Mouse (Mus musculus) testis, postnatal 14 days (tissue): ENCODE results near the gene Gm49361.
A peak's percentile ranks its signal among the peaks of the same experiment; 100 is the strongest.
"Not testable (repeated sequence)": the region's sequence is repeated elsewhere in the genome, so short reads cannot be mapped to it uniquely, and the experiment has no call there.

Experiments
- DNase-seq: peaks from one replicate; pipeline ENCODE4 v3.0.0; 2021; ENCODE audit warnings: low spot score

Gene Gm49361

GRCm38 (mm10) chr14:57688066-57688465, 57.8 kb downstream of the Gm49361 start:
- not testable (repeated sequence) for DNase-seq

GRCm38 (mm10) chr14:57687441-57687840, 58.5 kb downstream of the Gm49361 start:
- DNase-seq, result no peak

GRCm38 (mm10) chr14:57686647-57687046, 59.3 kb downstream of the Gm49361 start:
- DNase-seq, result no peak

GRCm38 (mm10) chr14:57684579-57684978, 61.3 kb downstream of the Gm49361 start:
- no peak for DNase-seq

- DNase-seq, result no peak
Measured at GRCm38 (mm10) chr14:57682751-57683150, 63.2 kb downstream of the Gm49361 start.

GRCm38 (mm10) chr14:57679958-57680535, 65.9 kb downstream of the Gm49361 start:
- peak; percentile 68 for DNase-seq

GRCm38 (mm10) chr14:57679523-57679922, 66.4 kb downstream of the Gm49361 start:
- no peak for DNase-seq

- no peak for DNase-seq
Measured at GRCm38 (mm10) chr14:57675481-57675880, 70.4 kb downstream of the Gm49361 start.

GRCm38 (mm10) chr14:57665628-57665950, 80.3 kb downstream of the Gm49361 start:
- DNase-seq, result no peak

- peak; percentile 85 for DNase-seq
Measured at GRCm38 (mm10) chr14:57664822-57665627, 80.9 kb downstream of the Gm49361 start, which contains the start of gene Xpo4. TSS of gene Xpo4 (minus strand) at chr14:57665430.

- peak; percentile 54 for DNase-seq
Measured at GRCm38 (mm10) chr14:57664311-57664821, 81.5 kb downstream of the Gm49361 start.

- DNase-seq, result no peak
Measured at GRCm38 (mm10) chr14:57663630-57664029, 82.3 kb downstream of the Gm49361 start.

GRCm38 (mm10) chr14:57658301-57658700, 87.6 kb downstream of the Gm49361 start:
- DNase-seq, result no peak

- DNase-seq, result no peak
Measured at GRCm38 (mm10) chr14:57657500-57657899, 88.4 kb downstream of the Gm49361 start.

- not testable (repeated sequence) for DNase-seq
Measured at GRCm38 (mm10) chr14:57656519-57656918, 89.4 kb downstream of the Gm49361 start.

GRCm38 (mm10) chr14:57649501-57649900, 96.4 kb downstream of the Gm49361 start:
- no peak for DNase-seq

GRCm38 (mm10) chr14:57646155-57646554, 99.7 kb downstream of the Gm49361 start:
- no peak for DNase-seq

- no peak for DNase-seq
Measured at GRCm38 (mm10) chr14:57639153-57639552, 106.8 kb downstream of the Gm49361 start.

- DNase-seq, result no peak
Measured at GRCm38 (mm10) chr14:57634141-57634540, 111.8 kb downstream of the Gm49361 start.

GRCm38 (mm10) chr14:57629595-57629994, 116.3 kb downstream of the Gm49361 start:
- DNase-seq, result no peak

- no peak for DNase-seq
Measured at GRCm38 (mm10) chr14:57622934-57623333, 123.0 kb downstream of the Gm49361 start.

GRCm38 (mm10) chr14:57621699-57622098, 124.2 kb downstream of the Gm49361 start:
- DNase-seq, result no peak

GRCm38 (mm10) chr14:57620598-57621236, 125.2 kb downstream of the Gm49361 start:
- no peak for DNase-seq
